Mouse (Mus musculus) heart, adult 11 months (tissue): ENCODE measurements around the gene Junb.
A peak's percentile ranks its signal among the peaks of the same experiment; 100 is the strongest.

Experiments
- DNase-seq: peaks from one replicate; pipeline ENCODE4 v3.0.0; 2022

The Junb gene

DNA sequence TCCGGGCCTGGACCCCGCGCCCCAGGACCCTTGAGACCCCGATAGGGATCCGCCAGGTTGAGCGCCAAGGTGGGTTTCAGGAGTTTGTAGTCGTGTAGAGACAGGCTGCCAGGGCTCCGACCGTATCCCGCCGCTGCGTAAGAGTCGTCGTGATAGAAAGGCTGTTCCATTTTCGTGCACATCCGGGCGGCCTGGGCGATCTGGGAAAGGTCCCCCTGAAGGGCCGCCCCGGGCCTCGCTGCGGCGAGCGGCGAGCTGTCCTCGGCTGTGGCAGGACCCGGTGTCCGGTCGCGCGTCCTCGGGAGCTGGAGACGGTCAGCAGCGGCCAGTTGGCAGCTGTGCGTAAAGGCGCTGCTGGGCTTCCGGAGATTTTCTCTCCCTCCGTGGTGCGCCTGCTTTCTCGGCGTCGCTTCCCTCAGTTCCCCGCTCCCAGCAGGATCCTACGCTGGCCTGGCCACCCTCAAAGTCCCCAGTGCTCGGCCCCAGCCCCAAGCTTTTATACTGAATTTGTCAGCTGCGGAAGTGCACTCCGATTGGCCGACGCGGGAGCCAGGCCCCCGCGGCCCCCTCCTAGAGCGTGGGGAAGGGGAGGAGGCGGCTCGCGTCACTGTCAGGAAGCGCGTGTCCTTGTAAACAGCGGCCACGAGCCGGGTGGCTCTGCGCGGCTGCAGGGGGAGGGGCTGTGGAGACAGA, at the start of gene Junb:
Gene Junb, minus strand, starts transcription at position 471 of the 693 bp plus-strand sequence.
- DNase-seq: peak; percentile 100

DNA sequence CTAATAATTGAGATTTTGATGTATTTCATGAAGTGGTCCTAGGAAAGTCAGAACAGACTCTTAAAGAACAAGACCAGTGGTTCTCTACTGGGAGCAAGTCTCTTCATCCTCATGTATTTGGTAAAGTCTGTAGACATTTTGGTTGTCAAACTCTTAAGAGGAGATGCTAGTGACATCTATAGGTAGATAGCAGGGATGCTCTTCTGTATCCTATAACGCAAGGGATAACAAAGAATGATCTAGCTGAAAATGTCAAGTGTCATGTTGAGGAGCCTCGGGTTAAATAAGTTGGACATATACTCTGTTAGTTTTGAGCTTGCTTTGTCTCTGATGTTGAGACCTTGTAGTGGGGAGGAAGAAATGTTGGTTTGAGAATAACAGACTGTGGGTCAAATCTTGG, 49.4 kb upstream of the Junb start:
- no peak for DNase-seq

DNA sequence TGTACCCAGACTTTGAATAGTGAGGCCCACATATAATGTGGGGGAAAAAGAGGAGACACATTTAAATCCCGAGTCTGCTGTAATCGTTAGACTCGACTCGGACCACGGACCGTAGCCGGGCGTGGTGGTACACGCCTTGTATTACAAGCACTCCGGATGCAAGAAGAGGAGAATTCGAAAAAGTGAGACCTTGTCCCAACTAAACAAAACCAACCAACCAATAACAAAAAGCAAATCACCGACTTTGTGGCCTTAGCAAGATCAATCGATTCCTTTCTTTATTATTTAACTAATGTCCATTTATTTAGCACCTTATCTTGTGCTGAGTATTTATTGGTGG, 49.0 kb upstream of the Junb start:
- no peak for DNase-seq

DNA sequence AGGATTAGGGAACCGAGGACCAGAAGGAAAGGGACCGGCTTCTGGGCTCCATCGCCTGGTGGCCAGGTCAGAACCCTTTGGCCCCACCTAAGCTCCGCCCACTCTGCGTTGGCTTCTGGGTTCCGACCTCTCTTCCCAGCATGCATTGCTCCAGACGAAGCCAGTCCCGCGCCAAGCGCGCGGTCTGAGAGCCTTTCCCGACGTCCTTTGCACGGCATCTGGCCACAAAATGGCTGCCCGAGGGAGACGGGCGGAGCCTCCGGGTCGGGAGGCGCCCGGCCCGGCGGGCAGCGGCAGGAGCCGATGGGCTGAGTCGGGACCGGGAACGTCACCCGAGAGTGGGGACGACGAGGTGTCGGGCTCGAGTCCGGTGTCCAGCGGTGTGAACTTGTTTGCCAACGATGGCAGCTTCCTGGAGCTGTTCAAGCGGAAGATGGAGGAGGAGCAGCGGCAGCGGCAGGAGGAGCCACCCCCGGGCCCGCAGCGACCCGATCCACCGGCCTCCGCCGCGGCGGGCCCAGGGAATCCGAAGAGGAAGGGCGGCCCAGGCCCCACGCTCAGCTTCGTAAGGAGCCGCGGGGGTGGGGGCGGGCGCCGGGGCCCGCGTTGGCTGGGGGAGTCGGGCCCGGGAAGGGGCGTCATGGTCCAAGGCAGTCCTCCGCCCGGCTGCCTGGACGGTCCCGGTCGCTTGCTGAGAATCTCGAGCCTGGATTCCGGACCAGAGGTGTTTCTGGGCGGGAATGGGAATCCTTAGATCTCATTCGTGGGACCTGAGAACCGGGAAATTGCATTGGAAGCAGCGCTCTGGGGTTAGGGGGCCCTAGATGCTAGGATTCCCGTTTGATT, 48.4 kb upstream of the Junb start, which contains the start of gene Trir:
Gene Trir, plus strand, starts transcription at position 154 of the 846 bp plus-strand sequence.
- peak; percentile 100 for DNase-seq

DNA sequence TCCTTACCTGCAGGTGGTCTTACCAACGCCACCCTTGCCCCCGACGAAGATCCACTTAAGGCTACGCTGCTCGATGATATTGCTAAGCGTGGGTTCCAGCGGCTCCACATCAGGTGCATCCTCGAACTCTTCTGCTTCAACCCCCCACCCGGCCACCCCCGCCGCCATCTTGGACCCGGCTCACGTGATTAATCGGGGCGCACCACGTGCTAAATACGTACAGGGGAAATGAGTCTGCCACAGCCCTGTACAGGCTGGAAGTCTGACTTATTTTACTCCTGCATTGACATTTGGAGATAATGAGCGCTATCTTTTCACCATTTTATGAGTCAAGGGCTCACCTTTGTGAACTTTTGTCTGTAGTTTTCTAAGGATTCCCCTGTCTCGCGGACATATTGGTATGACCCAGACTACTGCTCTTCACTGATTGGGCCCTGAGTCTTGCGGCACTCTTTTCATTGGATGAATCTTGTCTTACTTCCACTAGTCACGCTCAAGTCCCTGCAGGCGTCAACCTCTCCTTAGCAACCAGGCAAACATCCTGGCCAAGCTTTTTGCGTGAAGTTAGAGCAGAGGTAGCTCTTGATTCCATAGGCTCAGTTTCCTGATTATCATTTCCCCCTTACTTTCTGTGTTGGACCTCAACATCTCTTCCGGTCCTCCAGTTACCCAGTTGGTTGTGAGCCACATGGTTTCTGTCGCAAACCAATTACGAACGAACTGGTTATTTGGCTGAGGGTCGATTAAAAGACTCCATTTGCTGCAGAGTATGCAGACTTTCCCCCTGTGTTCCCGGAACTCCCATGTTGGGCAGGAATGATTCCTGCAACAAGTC, 46.8 kb upstream of the Junb start, which contains the start of gene Asna1:
Gene Asna1, minus strand, starts transcription at position 184 of the 835 bp plus-strand sequence.
- DNase-seq: peak; percentile 99

DNA sequence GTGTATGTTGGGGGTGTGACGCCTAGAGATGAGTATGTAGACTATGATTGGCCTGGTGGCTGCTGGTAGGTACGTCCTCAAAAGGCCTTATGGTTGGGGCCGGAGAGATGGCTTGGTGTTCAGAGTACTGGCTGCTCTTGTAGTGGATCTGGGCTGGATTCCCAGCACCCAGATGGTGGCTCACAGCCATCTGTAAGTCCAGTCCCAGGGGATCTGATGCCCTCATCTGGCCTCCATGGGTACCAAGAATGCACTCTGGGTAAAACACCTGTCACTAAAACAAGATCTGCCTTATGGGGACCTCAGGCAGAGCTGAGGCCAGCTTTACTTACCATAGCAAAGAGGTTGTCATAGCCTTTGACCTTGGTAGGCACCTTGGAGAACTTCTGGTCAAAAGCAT, 45.3 kb upstream of the Junb start:
- DNase-seq: no peak

DNA sequence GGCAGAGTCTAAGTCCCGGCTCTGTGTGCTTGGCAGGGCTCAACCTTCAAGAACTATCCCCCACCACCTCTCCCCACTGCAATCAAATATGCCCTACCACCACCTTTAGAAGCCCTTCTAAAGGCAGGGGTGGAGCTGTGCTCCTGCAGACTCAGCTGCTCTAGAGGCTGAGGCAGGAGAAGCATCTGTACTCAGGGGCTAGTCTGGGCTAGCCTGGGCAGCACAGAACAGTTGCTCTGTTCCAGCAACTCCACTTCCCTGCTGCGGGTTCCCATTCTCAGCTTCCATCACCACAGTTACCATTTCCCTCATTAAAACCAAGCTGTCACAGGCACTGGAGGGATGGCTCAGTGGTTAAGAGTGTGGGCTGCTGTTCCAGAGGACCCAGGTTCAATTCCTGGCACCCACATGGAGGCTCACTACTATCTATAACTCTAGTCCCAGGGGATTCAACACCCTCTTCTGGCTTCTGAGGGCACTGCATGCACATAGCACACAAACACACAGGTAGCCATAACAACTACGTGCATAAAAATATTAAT, 43.1 kb upstream of the Junb start:
- DNase-seq: no peak

DNA sequence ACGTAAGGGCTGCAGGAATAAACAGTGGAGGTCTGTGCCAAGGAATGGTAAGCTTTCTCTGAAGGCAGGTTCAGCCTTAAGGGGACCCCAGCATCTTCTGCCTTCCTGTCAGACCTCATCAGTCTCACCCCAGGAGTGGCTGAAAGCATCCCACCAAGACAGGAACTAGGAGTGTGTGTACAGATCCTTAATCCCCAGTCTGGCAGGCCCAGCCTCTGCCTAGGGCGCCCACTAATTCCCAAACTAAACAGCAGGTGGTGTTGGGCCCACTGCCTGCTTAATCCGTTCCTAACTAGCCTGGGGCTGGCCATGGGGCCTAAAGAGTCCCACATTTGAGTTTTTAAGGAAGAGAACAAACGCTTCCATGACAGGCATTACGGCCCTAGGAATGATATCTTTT, 38.7 kb upstream of the Junb start:
- DNase-seq: no peak

DNA sequence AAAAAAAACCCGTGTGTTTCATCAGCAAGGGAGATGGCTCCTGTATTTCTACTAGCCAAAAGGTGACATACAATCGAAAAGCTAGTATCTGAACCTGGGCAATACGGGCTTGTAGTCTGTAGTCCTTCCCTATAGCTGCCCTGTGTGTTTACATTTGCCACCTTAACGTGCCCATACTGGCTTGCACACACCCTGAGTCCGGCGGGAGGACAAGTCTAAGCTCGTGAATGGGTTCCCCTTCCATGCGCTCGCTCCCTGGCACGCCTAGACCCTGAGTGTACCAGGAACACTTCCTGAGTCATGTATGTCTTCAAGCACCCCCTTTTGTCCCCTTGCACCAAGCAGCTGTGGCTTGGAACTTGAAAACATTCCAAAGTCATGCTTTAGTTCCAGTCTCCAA, 38.2 kb upstream of the Junb start:
- DNase-seq: no peak

DNA sequence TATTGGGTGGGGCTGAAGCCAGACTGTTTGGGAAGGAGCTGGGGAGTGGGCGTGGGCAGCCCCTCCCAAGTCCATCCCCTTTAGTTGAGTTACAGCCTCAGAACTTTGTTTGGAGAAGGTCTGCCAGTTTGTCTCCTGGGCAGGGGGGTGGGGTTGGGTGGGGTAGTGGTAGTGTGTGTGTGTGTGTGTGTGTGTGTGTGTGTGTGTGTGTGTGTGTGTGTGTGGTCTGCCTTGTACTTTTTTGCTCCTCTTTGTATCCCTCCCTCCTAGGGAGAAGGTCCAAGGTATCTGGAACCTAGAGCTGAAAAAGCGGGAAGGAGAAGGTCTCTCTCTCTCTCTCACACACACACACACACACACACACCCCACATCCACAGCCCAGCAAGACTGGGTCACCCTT, 35.9 kb upstream of the Junb start, which contains the start of gene Best2:
Gene Best2, minus strand, starts transcription at position 101 of the 400 bp plus-strand sequence.
- DNase-seq: no peak

DNA sequence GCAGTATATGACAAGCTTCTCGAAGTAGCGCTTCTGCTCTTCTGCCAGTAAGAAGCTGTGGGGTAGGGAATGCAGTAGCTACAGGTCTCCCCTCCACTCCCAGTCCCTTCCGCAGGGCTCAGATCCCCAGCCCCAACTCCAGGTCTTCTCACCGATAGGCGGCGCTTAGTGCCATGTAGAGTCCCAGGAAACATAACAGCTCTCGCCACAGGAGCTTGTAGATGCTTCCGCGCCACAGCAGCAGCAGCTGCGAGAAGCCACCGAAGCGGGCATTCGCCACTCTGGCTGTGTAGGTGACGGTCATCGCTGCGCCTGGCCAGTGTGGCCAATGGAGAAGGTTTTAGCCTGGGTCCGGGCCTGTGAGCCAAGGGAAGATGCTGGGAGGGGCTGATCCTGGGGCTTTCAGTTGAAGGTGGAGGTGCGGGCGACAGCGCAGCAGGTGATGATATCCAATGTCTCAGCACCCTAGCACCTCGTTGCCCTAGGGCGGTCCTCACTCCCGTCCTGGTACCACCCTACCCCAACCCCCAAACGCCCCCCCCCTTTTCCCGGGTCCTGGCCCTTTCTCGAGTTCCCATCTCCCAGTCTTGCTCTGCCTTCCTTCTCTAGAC, 34.8 kb upstream of the Junb start:
- DNase-seq: peak; percentile 94

DNA sequence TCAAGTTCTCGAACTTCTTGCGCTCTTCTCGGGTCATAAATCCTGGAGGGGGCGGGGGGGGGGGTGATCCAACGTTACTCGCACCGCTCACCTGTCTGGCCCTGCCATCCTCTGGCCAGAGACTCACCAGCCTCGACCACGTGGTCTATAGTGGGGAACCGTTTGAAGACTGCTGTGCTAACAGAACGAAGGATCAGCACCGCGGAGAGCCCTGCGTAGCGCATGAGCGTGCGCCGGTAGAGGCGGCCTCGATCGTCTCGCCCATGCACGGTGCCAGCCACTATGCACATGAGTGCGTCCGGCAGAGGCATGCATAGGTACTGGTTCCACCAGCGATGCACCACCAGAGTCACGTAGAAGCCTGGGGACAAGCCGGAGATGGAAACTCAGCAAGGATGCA, 32.7 kb upstream of the Junb start:
- DNase-seq: no peak

DNA sequence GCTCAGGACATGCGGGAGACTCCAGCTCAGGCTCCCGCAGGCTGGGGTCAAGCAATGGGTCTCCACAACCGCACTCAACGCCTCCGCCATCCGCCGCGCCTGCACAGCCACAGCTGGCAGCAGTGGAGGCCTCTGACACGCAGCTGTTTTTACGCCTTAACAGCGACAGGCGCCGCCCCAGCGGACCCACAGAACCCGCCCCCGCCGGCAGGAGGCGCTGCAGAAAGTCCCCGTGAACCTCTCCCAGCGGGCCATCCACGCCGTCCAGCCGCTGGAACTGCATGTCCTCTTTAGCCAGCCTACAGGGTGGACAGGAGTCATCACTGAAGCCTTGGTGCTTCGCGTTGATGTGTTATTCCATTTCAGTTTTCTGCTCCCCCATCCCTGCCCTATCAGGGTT, 29.2 kb upstream of the Junb start:
- DNase-seq: no peak

DNA sequence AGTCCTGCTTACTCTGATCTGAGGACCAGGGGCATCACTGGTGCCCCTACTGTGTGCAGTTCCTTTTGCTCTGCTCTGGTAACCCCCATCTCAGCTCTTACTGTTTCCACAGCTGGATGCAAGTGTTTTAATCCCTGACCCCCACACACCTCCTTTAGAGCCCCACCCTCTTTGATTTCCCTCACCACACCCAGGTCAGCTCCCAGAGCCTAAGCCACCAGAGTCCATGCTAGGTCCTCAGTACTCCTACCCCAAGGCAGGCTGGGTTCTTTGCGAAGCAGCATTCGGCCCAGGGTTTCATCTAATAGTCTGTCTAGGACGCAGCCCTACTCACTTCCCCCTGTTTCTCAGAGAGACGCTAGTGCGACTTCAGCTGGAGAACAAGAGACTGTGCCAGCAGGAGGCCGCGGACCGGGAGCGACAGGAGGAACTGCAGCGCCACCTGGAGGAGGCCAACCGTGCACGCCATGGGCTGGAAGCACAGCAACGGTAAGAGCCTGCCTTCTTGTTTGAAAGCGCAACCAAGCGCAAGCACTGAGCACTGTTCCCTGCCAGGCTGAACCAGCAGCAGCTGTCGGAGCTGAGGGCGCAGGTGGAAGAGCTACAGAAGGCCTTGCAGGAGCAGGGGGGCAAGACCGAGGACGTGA, 19.3 kb upstream of the Junb start:
- peak; percentile 98 for DNase-seq

DNA sequence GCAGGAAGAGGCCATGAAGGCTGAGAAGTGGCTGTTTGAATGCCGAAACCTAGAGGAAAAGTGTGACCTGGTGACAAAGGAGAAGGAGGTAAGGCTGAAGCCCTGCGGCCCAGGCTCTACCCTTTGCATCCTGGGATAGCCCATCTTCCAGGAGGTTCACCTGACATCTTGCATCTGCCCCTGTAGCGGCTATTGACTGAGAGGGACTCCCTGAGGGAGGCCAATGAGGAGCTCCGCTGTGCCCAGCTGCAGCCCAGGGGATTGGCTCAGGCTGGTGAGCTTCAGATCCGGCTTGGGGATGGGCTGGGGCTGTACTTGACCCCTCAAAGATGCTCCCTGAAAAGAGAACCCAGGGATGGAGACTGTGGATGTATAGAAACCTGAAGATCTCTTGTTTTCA, 18.5 kb upstream of the Junb start:
- peak; percentile 86 for DNase-seq

DNA sequence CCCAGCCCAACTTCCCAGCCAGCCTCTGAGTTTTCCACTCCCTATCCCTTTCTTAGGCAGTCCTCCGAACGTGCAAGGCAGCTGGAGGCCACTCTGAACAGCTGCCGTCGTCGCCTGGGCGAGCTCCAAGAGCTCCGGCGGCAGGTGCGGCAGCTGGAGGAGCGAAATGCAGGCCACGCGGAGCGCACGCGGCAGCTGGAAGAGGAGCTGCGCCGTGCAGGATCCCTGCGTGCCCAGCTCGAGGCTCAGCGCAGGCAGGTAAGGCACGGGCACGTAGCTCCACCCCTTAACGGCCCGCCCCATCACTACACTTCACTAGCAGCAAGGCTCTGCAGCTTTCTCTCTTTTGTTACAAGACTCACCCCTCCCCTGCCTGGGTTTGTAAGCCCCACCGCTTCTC, 17.2 kb upstream of the Junb start:
- peak; percentile 80 for DNase-seq

DNA sequence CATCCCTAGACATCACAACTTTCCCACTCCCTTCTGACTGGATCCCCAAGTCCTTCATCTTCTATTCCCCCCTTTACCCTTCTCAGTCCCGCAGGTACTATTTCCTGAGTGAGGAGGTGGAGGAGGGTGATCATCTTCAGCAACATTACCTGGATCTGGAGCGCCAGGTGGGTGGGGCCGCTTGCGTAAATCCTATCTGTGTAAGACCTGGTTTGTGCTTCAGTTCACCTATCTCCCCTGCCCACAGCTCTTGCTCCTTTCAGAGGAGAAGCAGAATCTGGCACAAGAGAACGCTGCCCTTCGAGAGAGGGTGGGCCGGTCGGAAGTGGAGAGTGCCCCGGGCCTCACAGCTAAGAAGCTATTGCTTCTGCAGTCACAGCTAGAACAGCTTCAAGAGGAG, 15.9 kb upstream of the Junb start:
- DNase-seq: peak; percentile 82

DNA sequence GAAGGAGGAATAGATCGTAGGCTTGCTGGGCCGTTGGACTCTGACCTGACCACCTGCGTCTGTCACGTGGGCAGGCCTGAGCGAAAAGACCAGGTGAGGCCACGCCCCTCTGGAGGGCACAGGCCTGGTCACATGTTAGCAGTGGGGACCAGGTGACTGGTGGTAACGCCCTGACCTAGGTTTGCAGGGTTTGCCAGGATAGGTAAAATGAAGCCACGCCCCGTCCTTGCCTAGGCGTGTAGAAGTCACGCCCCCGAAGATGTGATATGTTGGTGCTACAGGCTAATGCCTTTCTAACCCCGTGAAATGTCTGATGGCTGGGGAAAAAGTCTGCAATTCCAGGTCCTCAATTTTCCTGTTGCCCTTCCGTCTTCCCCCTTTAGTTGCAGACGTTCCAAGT, 12.3 kb upstream of the Junb start:
- no peak for DNase-seq

DNA sequence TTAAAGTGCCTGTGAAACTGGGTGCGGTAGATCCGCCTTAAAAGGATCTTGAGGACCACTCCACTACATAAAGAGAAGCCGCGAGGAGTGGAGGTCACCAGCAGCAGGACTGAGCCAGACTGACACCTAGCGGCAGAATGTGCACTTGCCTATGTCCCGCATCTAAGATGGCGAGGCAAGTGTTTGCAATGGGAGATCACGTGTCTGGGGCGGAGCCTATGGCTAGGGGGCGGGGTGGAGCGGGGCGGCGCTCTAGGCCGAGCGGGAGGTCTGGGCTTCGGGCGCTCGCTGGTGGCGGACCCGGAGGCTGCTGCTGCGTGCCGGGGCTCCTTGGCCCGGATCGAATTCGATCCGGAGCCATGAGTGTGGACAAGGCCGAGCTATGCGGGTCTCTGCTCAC, 11.8 kb upstream of the Junb start, which contains the start of gene Hook2:
Gene Hook2, plus strand, starts transcription at position 255 of the 400 bp plus-strand sequence.
- DNase-seq: peak; percentile 100

DNA sequence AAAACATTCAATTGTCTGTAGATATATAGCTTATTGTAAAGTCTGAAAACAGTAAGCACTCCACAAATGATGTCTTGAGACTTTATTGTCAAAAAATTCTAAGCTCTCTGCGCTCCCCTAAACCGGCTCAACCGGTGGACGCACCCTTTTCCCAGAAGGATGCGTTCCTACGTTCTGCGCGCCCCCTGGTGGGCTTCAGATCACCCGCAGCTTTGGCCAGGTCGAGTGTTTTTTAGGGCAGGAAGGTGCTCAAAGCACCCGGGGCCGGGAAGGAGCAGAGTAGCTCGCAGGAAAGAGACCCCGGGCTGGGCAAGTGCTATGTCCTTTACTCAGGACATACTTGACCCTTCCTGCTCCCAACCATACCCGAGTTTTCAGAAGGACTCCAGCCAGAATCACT, 11.3 kb upstream of the Junb start:
- DNase-seq: peak; percentile 99

DNA sequence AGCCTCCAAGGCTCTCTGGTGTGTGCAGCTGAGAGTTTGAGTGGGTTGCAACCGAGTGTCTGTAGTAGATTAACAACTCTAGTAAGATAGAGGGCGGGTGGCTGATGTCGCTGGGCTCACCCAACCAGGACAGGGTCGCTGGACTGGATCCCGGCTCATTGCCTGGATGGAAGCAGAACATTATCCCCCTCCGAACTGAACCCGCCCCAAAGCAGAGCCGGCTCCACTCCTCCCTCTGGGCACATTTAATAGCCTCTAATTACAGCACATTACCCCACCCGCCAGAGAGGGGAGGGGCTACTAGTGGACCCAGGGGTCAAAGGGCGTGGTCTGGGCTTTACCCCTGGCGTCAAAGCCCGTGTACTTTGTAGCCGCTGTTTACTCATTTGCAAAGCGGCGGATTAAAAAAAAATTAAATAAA, 10.8 kb upstream of the Junb start:
- DNase-seq: peak; percentile 98

DNA sequence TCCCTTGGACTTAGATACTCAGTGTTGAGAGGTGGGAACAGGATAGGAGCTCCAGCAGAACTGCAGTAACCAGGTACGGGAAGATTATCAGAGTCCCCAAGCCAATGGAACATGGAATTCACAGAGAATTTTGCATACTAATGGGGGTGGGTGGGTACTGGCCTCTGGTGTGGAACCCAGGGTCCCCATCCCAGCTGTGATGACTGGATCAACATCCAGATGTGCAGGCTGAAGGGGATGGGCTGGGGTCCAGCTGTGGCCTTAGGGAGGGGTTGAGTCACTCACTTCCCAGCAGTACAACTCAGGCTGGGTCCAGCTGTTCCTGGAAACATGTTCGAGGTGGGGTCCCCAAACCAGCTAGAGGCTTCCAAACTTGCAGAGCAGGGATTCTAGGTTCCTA, 9.4 kb upstream of the Junb start:
- peak; percentile 98 for DNase-seq
